ENCODE assay signal across 8 mouse cellular contexts in genomic region chr11:100848789-100849379, GRCm38 (mm10). TPM values are rescaled to one million over a fixed set of nuclear protein-coding genes. Genes with fewer than 3 reads are reported as not detected.
DNase-seq lines count a peak whose midpoint lies in the region; ATAC-seq and TF ChIP-seq lines count a peak whose summit lies in the region.

No protein-coding gene starts in this region.

- H3K4me1 ChIP-seq in heart, embryonic 16.5 days (ENCODE audit: control insufficient read depth, insufficient read depth, low read length), result peaks cover 23% of the 10 kb centered on the region
- no peaks in the 10 kb centered on the region; the same call in 1 of the 2 replicates for H3K4me1 ChIP-seq in bone marrow, adult 2 months (ENCODE audit: control insufficient read depth, insufficient read depth, low read length)
- H3K4me1 ChIP-seq in hindbrain, embryonic 13.5 days (replicated peaks), result peaks cover 27% of the 10 kb centered on the region
- H3K4me1 ChIP-seq in midbrain, embryonic 11.5 days (ENCODE audit: control insufficient read depth, insufficient read depth, low read length), result peaks cover 18% of the 10 kb centered on the region

- no peak for DNase-seq in heart, postnatal 25 days (ENCODE audit: low spot score)
- no peak for DNase-seq in midbrain, embryonic 11.5 days (ENCODE audit: low spot score, missing footprints)
- DNase-seq in frontal cortex, postnatal 14 days (ENCODE audit: low spot score in 2 of 2), result no peak
- DNase-seq in cerebellum, adult 9-10 months, result no peak

- H3K27ac ChIP-seq in heart, embryonic 16.5 days (ENCODE audit: low read length), result peak overlapping the region; percentile 91
- no peak overlapping the region for H3K27ac ChIP-seq in bone marrow, adult 2 months (ENCODE audit: control insufficient read depth, insufficient read depth, low read depth, low read length, poor library complexity)
- no peak overlapping the region for H3K27ac ChIP-seq in hindbrain, embryonic 13.5 days
- no peak overlapping the region for H3K27ac ChIP-seq in midbrain, embryonic 11.5 days (ENCODE audit: low read depth, low read length)

- no peak for TF ChIP-seq CTCF in bone marrow, adult 2 months (IDR thresholded peaks at IDR 0.05; ENCODE audit: control insufficient read depth, insufficient read depth, low read length)

- ATAC-seq in heart, embryonic 16.5 days (replicated peaks; ENCODE audit: extremely low read depth, insufficient read depth, low FRiP score), result no peak
- ATAC-seq in hindbrain, embryonic 13.5 days (ENCODE audit: low FRiP score), result no peak
- no peak for ATAC-seq in midbrain, embryonic 11.5 days (ENCODE audit: low FRiP score)
- ATAC-seq in activated CD4-positive, CD25-positive, alpha-beta regulatory T cell, adult 4 months, result no peak

- 42% methylated on average over 6 of the region's 6 CpGs for WGBS in heart, embryonic 16.5 days
- WGBS in bone marrow, adult 2 months, result 41% methylated on average over 6 of the region's 6 CpGs
- 69% methylated on average over 6 of the region's 6 CpGs for WGBS in hindbrain, embryonic 13.5 days
- 64% methylated on average over 6 of the region's 6 CpGs for WGBS in midbrain, embryonic 11.5 days

- peak overlapping the region; percentile 98 for H3K9ac ChIP-seq in heart, embryonic 16.5 days (ENCODE audit: low read length)
- H3K9ac ChIP-seq in hindbrain, embryonic 13.5 days, result peak overlapping the region; percentile 85
- H3K9ac ChIP-seq in midbrain, embryonic 11.5 days (ENCODE audit: low read length), result peak overlapping the region; percentile 17; the same call in 1 of the 2 replicates

- H3K9me3 ChIP-seq in heart, embryonic 16.5 days (replicated peaks; ENCODE audit: control insufficient read depth, low read length), result no peaks in the 10 kb centered on the region
- no peaks in the 10 kb centered on the region for H3K9me3 ChIP-seq in hindbrain, embryonic 13.5 days
- no peaks in the 10 kb centered on the region for H3K9me3 ChIP-seq in midbrain, embryonic 11.5 days (ENCODE audit: control insufficient read depth, low read length)

- H3K4me3 ChIP-seq in heart, embryonic 16.5 days (ENCODE audit: low read length), result peak overlapping the region; percentile 82
- peak overlapping the region; percentile 92 for H3K4me3 ChIP-seq in bone marrow, adult 2 months (replicated peaks; ENCODE audit: control insufficient read depth, low read depth, low read length)
- peak overlapping the region; percentile 70 for H3K4me3 ChIP-seq in hindbrain, embryonic 13.5 days
- peak overlapping the region; percentile 89; the same call in 1 of the 2 replicates for H3K4me3 ChIP-seq in midbrain, embryonic 11.5 days (ENCODE audit: low read depth, low read length)

- H3K27me3 ChIP-seq in heart, embryonic 16.5 days (ENCODE audit: control insufficient read depth, insufficient read depth, low read length), result no peaks in the 10 kb centered on the region
- peaks cover 12% of the 10 kb centered on the region for H3K27me3 ChIP-seq in hindbrain, embryonic 13.5 days
- H3K27me3 ChIP-seq in midbrain, embryonic 11.5 days (ENCODE audit: control insufficient read depth, insufficient read depth, low read length), result no peaks in the 10 kb centered on the region

- TF ChIP-seq POLR2A in bone marrow, adult 2 months (IDR thresholded peaks at IDR 0.05; ENCODE audit: borderline replicate concordance, control insufficient read depth, low read depth, low read length), result no peak

- intact Hi-C loops in heart, postnatal 25 days (cut with DNase I), result no loop called here

- peak overlapping the region; percentile 80 for H3K4me2 ChIP-seq in heart, embryonic 16.5 days (ENCODE audit: low read depth, low read length)
- peak overlapping the region; percentile 84 for H3K4me2 ChIP-seq in hindbrain, embryonic 13.5 days
- peak overlapping the region; percentile 89 for H3K4me2 ChIP-seq in midbrain, embryonic 11.5 days

- H3K36me3 ChIP-seq in heart, embryonic 16.5 days (ENCODE audit: control insufficient read depth, insufficient read depth), result no peaks in the 10 kb centered on the region
- H3K36me3 ChIP-seq in hindbrain, embryonic 13.5 days, result no peaks in the 10 kb centered on the region
- no peaks in the 10 kb centered on the region for H3K36me3 ChIP-seq in midbrain, embryonic 11.5 days (ENCODE audit: control insufficient read depth, insufficient read depth, low read length)

RNA-seq across cellular contexts. Expression of gene Stat5b, which starts 1.6 kb away (rescaled TPM):
- 31.3 and 36.5 TPM in 2 replicates for polyA plus RNA-seq in heart, embryonic 16.5 days (2015; fragmentation: Nextera tagmentation; extraction: Ambion mirVana)
- 10 to 100 TPM; 67.6 to 68.9 TPM for total RNA-seq in heart, postnatal 25 days (2021)
- 10.7 and 14.5 TPM in 2 replicates for polyA plus RNA-seq in bone marrow, adult 2 months (2011; ENCODE audit: insufficient read depth, insufficient read length, low replicate concordance, missing spikeins)
- 14.1 and 15.7 TPM in 2 replicates for polyA plus RNA-seq in hindbrain, embryonic 13.5 days (2015; fragmentation: Nextera tagmentation; extraction: Ambion mirVana)
- 14.6 and 17.3 TPM in 2 replicates for polyA plus RNA-seq in midbrain, embryonic 11.5 days (2014; fragmentation: Nextera tagmentation; extraction: Ambion mirVana)
- polyA plus RNA-seq in activated CD4-positive, CD25-positive, alpha-beta regulatory T cell, adult 4 months (2017; shearing (Covaris generic)), result 10 to 100 TPM; 27.8 to 37.2 TPM

RNA-seq across cellular contexts. Expression of gene Stat5a, which starts 10.3 kb away (rescaled TPM):
- polyA plus RNA-seq in heart, embryonic 16.5 days (2015; fragmentation: Nextera tagmentation; extraction: Ambion mirVana), result 10.1 and 15.1 TPM in 2 replicates
- total RNA-seq in heart, postnatal 25 days (2021), result 10 to 100 TPM; 24.3 to 30.1 TPM
- 8.6 and 16.5 TPM in 2 replicates for polyA plus RNA-seq in bone marrow, adult 2 months (2011; ENCODE audit: insufficient read depth, insufficient read length, low replicate concordance, missing spikeins)
- 2.1 and 2.3 TPM in 2 replicates for polyA plus RNA-seq in hindbrain, embryonic 13.5 days (2015; fragmentation: Nextera tagmentation; extraction: Ambion mirVana)
- 0.97 and 1.4 TPM in 2 replicates for polyA plus RNA-seq in midbrain, embryonic 11.5 days (2014; fragmentation: Nextera tagmentation; extraction: Ambion mirVana)
- polyA plus RNA-seq in activated CD4-positive, CD25-positive, alpha-beta regulatory T cell, adult 4 months (2017; shearing (Covaris generic)), result 10 to 100 TPM; 23.8 to 37.0 TPM

Comparison
In these comparisons a context has a peak if more than half of its experiments do, and no peak if none do; other contexts are left out.
1. H3K9ac ChIP-seq: peak in every context shown above with its lines; median percentile 98 in heart, embryonic 16.5 days; 85 in hindbrain, embryonic 13.5 days; 17 in midbrain, embryonic 11.5 days.